Mouse (Mus musculus): ENCODE data around the gene Gm20721. TPM values are rescaled to one million over a fixed set of nuclear protein-coding genes. Genes with fewer than 3 reads are reported as not detected.
A peak's percentile ranks its signal among the peaks of the same experiment; 100 is the strongest.

The Gm20721 gene
- polyA plus RNA-seq, 1 experiment, result 0.40 TPM

DNA sequence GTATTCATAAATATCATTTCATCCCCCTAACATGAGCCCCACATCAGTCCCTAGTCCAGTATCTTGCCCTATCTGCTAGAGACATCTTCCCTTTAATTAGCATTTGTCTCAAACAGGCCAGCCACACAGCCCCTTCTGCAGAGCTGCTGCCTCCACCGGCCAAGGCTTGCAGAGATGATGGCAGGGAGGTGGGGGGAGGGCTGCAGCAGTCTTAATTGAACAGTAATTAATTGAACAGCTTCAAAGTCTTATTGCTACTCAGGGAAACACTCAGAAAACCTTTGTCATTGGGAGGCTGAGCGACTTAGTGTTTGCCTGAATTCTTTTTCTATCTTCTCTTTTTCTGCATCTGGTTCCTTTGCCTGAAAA lies 54.9 kb downstream of the Gm20721 start:
- TF ChIP-seq EP300 (IDR thresholded peaks at IDR 0.05; ENCODE audit: insufficient read depth, low read depth, low read length) (no peak), POLR2A (IDR thresholded peaks at IDR 0.05; ENCODE audit: insufficient read depth, low read length) (no peak)
- H3K9ac ChIP-seq (ENCODE audit: low read depth, poor library complexity, severe bottlenecking), result no peak overlapping the region
- peaks cover 4% of the 10 kb centered on the region for H3K9me3 ChIP-seq (replicated peaks; ENCODE audit: control insufficient read depth, insufficient read depth, low read length, poor library complexity, severe bottlenecking)
- H3K27ac ChIP-seq (ENCODE audit: insufficient read depth, low read length), result no peak overlapping the region
- peaks cover 3% of the 10 kb centered on the region for H3K4me1 ChIP-seq (ENCODE audit: control insufficient read depth, insufficient read depth, low read length)
- no peak overlapping the region for H3K4me3 ChIP-seq (ENCODE audit: low read depth, low read length)
- no peaks in the 10 kb centered on the region for H3K27me3 ChIP-seq (ENCODE audit: control insufficient read depth, insufficient read depth, low read length, poor library complexity, severe bottlenecking)
- peaks cover 6% of the 10 kb centered on the region for H3K36me3 ChIP-seq (ENCODE audit: control insufficient read depth, insufficient read depth, low read length, poor library complexity, severe bottlenecking)

DNA sequence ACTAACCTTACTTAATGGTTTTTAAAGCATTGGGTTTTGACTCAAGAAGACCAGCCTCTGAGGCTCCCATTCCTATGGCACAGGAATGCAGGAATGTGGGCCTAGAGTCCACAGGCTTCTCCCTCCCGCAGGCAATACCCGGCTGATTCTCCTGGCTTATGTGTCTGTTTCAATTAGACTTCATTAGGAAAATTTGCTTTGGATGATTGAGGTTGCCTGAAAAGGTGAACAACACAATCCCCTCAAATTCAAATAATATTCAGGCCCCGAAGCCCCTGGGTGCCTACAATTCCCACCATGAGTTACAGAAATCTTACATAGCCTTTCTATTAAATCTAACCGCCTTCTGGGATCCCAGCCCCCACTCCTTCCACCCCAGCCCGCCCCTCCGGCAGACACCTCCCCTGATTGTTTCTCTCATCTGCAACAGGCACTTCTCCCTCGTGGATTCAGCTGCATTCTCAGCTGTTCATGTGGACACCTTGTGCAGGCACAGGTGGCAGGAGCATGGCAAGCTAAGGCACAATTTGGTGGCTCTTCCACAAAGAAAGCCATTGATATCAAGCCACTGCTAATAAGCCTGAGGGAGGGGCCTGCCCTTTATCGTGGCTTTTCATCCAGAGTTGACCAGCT lies 55.4 kb downstream of the Gm20721 start:
- H3K4me1 ChIP-seq (ENCODE audit: control insufficient read depth, insufficient read depth, low read length), result peaks cover 3% of the 10 kb centered on the region
- peaks cover 4% of the 10 kb centered on the region for H3K9me3 ChIP-seq (replicated peaks; ENCODE audit: control insufficient read depth, insufficient read depth, low read length, poor library complexity, severe bottlenecking)
- H3K36me3 ChIP-seq (ENCODE audit: control insufficient read depth, insufficient read depth, low read length, poor library complexity, severe bottlenecking), result peaks cover 6% of the 10 kb centered on the region
- H3K9ac ChIP-seq (ENCODE audit: low read depth, poor library complexity, severe bottlenecking), result no peak overlapping the region
- H3K27me3 ChIP-seq (ENCODE audit: control insufficient read depth, insufficient read depth, low read length, poor library complexity, severe bottlenecking), result no peaks in the 10 kb centered on the region
- no peak overlapping the region for H3K27ac ChIP-seq (ENCODE audit: insufficient read depth, low read length)
- H3K4me3 ChIP-seq (ENCODE audit: low read depth, low read length), result peak overlapping the region; percentile 23; the same call in 1 of the 2 replicates
- TF ChIP-seq CTCF (IDR thresholded peaks at IDR 0.05; ENCODE audit: low read depth, low read length), result no peak
- no peak for TF ChIP-seq POLR2A (IDR thresholded peaks at IDR 0.05; ENCODE audit: insufficient read depth, low read length)
- no peak for TF ChIP-seq EP300 (IDR thresholded peaks at IDR 0.05; ENCODE audit: insufficient read depth, low read depth, low read length)

DNA sequence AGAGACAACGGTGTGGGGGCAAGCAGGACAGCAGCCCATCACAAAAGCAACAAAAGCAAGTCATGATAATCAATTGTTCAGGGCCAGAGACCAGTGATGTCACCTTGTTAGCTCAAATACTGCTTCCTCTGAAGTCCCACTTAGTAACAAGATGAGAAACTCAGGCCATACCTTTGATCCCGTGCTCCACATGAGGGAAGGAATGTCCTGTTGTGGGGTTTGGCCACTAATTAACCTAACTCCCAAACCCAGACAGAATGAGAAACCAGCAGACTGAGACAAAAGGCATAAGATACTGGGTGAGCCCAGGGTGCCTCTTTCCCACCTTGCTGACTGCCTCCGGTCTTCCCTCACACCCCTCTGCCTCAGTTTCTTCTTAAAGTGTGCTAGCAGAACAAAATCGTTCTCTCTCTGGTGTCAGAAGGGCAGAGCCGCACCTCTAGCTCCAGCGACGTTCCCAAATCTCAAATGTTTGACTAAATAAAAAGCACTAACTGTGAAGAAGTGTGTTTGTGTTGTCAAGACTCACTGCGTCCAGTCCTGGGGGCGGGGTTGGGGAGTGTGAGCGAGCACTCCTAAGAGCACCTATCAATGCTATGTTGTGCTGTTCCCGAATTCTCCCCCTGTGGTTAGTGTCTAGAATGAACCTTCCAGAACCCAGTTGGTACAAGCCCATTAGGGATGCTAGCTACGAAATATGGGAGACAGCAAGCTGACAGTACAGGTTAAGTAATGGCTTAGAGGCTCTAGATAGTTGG lies 57.7 kb downstream of the Gm20721 start:
- Histone ChIP-seq H3K4me1 (ENCODE audit: control insufficient read depth, insufficient read depth, low read length) (peaks cover 3% of the 10 kb centered on the region), H3K36me3 (ENCODE audit: control insufficient read depth, insufficient read depth, low read length, poor library complexity, severe bottlenecking) (peaks cover 6% of the 10 kb centered on the region), H3K27ac (ENCODE audit: insufficient read depth, low read length) (peak overlapping the region; percentile 3; the same call in 1 of the 2 replicates), H3K4me3 (ENCODE audit: low read depth, low read length) (no peak overlapping the region), H3K9me3 (replicated peaks; ENCODE audit: control insufficient read depth, insufficient read depth, low read length, poor library complexity, severe bottlenecking) (no peaks in the 10 kb centered on the region), H3K27me3 (ENCODE audit: control insufficient read depth, insufficient read depth, low read length, poor library complexity, severe bottlenecking) (no peaks in the 10 kb centered on the region), H3K9ac (ENCODE audit: low read depth, poor library complexity, severe bottlenecking) (no peak overlapping the region)
- TF ChIP-seq EP300 (IDR thresholded peaks at IDR 0.05; ENCODE audit: insufficient read depth, low read depth, low read length), result no peak
- no peak for TF ChIP-seq CTCF (IDR thresholded peaks at IDR 0.05; ENCODE audit: low read depth, low read length)
- no peak for TF ChIP-seq POLR2A (IDR thresholded peaks at IDR 0.05; ENCODE audit: insufficient read depth, low read length)

DNA sequence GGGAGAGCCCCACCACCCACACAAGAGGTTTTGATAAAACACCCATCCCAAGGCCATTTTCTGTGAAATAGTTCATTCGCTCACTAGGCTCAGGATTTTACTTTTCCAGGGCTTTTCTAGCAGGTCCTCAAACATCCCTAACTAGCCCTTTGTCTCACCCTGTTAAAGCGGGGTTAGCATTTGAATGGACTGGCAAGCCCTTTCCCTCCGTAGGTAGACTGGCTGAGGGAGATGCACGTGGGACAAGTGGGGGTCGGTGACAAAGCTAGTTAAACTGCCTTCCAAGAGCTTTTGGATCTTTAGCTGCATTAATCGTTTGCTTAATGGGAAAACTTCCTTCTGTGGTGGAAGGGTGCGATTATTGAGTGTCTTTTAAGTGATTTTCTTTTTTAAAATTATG lies 58.6 kb downstream of the Gm20721 start:
- H3K4me3 ChIP-seq (ENCODE audit: low read depth, low read length), result no peak overlapping the region
- peak overlapping the region; percentile 59 for H3K27ac ChIP-seq (ENCODE audit: insufficient read depth, low read length)
- TF ChIP-seq CTCF (IDR thresholded peaks at IDR 0.05; ENCODE audit: low read depth, low read length) (no peak), POLR2A (IDR thresholded peaks at IDR 0.05; ENCODE audit: insufficient read depth, low read length) (no peak), EP300 (IDR thresholded peaks at IDR 0.05; ENCODE audit: insufficient read depth, low read depth, low read length) (peak; percentile 74)
- H3K9me3 ChIP-seq (replicated peaks; ENCODE audit: control insufficient read depth, insufficient read depth, low read length, poor library complexity, severe bottlenecking), result no peaks in the 10 kb centered on the region
- peak overlapping the region; percentile 36; the same call in 1 of the 2 replicates for H3K9ac ChIP-seq (ENCODE audit: low read depth, poor library complexity, severe bottlenecking)
- H3K36me3 ChIP-seq (ENCODE audit: control insufficient read depth, insufficient read depth, low read length, poor library complexity, severe bottlenecking), result peaks cover 9% of the 10 kb centered on the region; the same call in 1 of the 2 replicates
- peaks cover 3% of the 10 kb centered on the region for H3K4me1 ChIP-seq (ENCODE audit: control insufficient read depth, insufficient read depth, low read length)
- H3K27me3 ChIP-seq (ENCODE audit: control insufficient read depth, insufficient read depth, low read length, poor library complexity, severe bottlenecking), result no peaks in the 10 kb centered on the region

DNA sequence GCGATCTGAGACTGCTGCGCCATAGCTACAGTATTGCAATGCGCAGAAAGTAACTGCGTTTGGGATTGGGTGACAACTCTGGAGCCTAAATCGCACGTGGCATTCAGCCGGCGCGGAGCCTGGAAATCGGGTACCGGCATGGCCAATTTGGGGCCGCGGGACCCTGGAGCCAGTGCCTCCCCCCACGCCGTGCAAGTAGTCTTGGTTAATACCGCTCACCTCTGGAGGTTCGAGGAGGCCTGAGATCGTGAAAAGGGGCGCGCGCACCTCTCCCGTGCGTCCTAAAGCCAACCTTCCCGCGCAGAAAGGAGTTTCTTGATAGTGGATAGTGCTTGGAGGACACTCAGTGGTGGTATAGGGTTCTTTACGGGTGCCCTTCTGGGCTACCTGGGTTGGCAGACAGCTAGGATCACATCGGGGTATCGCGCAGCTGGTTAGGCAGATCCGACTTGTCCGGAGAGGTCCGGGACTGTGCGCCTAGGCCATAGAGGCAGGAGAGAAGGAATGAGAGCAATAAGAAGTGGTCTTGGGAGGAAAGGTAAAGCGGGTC lies 60.5 kb downstream of the Gm20721 start:
- H3K4me3 ChIP-seq (ENCODE audit: low read depth, low read length), result peak overlapping the region; percentile 81
- peak overlapping the region; percentile 24; the same call in 1 of the 2 replicates for H3K9ac ChIP-seq (ENCODE audit: low read depth, poor library complexity, severe bottlenecking)
- peaks cover 3% of the 10 kb centered on the region for H3K4me1 ChIP-seq (ENCODE audit: control insufficient read depth, insufficient read depth, low read length)
- H3K9me3 ChIP-seq (replicated peaks; ENCODE audit: control insufficient read depth, insufficient read depth, low read length, poor library complexity, severe bottlenecking), result no peaks in the 10 kb centered on the region
- no peak overlapping the region for H3K27ac ChIP-seq (ENCODE audit: insufficient read depth, low read length)
- H3K27me3 ChIP-seq (ENCODE audit: control insufficient read depth, insufficient read depth, low read length, poor library complexity, severe bottlenecking), result no peaks in the 10 kb centered on the region
- peaks cover 23% of the 10 kb centered on the region for H3K36me3 ChIP-seq (ENCODE audit: control insufficient read depth, insufficient read depth, low read length, poor library complexity, severe bottlenecking)
- no peak for TF ChIP-seq CTCF (IDR thresholded peaks at IDR 0.05; ENCODE audit: low read depth, low read length)
- no peak for TF ChIP-seq POLR2A (IDR thresholded peaks at IDR 0.05; ENCODE audit: insufficient read depth, low read length)
- no peak for TF ChIP-seq EP300 (IDR thresholded peaks at IDR 0.05; ENCODE audit: insufficient read depth, low read depth, low read length)

Measured in ES-Bruce4 (cell line).